Mouse (Mus musculus) c-Kit-positive CD71-negative TER-119-negative erythroid progenitor cells, embryonic 14.5 days (primary cell): ENCODE measurements around the gene Gm20695.

Experiments used
- DNase-seq: peaks from one replicate; pipeline ENCODE4 v3.0.0-alpha.2; 2013; ENCODE audit warnings: low read depth

The Gm20695 gene

GRCm38 (mm10) chr16:3895173-3895792, 10.8 kb downstream of the Gm20695 start:
- peak; percentile 57 for DNase-seq

GRCm38 (mm10) chr16:3896046-3896445, 11.6 kb downstream of the Gm20695 start:
- no peak for DNase-seq

GRCm38 (mm10) chr16:3896553-3896952, 12.1 kb downstream of the Gm20695 start:
- no peak for DNase-seq

- DNase-seq: no peak
Observed at GRCm38 (mm10) chr16:3907471-3907870, 23.0 kb downstream of the Gm20695 start.

GRCm38 (mm10) chr16:3908537-3909111, 24.2 kb downstream of the Gm20695 start, which contains the start of the genes 1700037C18Rik and Cluap1:
1700037C18Rik (minus strand) TSS chr16:3908689.
Cluap1 (plus strand) TSS chr16:3908801.
- peak; percentile 92 for DNase-seq

GRCm38 (mm10) chr16:3909118-3909517, 24.7 kb downstream of the Gm20695 start:
- no peak for DNase-seq

GRCm38 (mm10) chr16:3920756-3921155, 36.3 kb downstream of the Gm20695 start:
- DNase-seq: no peak

GRCm38 (mm10) chr16:3923515-3923914, 39.1 kb downstream of the Gm20695 start:
- DNase-seq: no peak

GRCm38 (mm10) chr16:3923966-3924365, 39.5 kb downstream of the Gm20695 start:
- no peak for DNase-seq

GRCm38 (mm10) chr16:3928582-3928981, 44.1 kb downstream of the Gm20695 start:
- DNase-seq: no peak

GRCm38 (mm10) chr16:3929151-3929550, 44.7 kb downstream of the Gm20695 start:
- no peak for DNase-seq

GRCm38 (mm10) chr16:3933536-3933935, 49.1 kb downstream of the Gm20695 start:
- no peak for DNase-seq

- DNase-seq: no peak
Observed at GRCm38 (mm10) chr16:3934091-3934490, 49.6 kb downstream of the Gm20695 start.

GRCm38 (mm10) chr16:3934701-3935100, 50.3 kb downstream of the Gm20695 start:
- no peak for DNase-seq

- DNase-seq: no peak
Observed at GRCm38 (mm10) chr16:3951141-3951540, 66.7 kb downstream of the Gm20695 start.

GRCm38 (mm10) chr16:3956369-3956768, 71.9 kb downstream of the Gm20695 start:
- DNase-seq: no peak

GRCm38 (mm10) chr16:3959261-3959660, 74.8 kb downstream of the Gm20695 start:
- DNase-seq: no peak

- no peak for DNase-seq
Observed at GRCm38 (mm10) chr16:3964990-3965389, 80.5 kb downstream of the Gm20695 start.

- no peak for DNase-seq
Observed at GRCm38 (mm10) chr16:3965534-3965933, 81.1 kb downstream of the Gm20695 start.
